Comparison of ENCODE assay signal across 28 mouse cellular contexts in genomic region chr9:34589799-34590198, GRCm38 (mm10).
"Had no signal": no experiment of that assay in that cellular context is flagged by ENCODE, and none has a peak within 500 bp of the region (broad histone marks: within the 10 kb centered on the region; RNA-seq: fewer than 3 reads in every experiment).

No protein-coding gene starts in this region.

- H3K9me3 ChIP-seq: embryonic facial prominence, embryonic 12.5 days; embryonic facial prominence, embryonic 13.5 days; embryonic facial prominence, embryonic 15.5 days; forebrain, embryonic 10.5 days; forebrain, embryonic 12.5 days; forebrain, embryonic 13.5 days; forebrain, embryonic 15.5 days; heart, embryonic 10.5 days had no signal

- H3K36me3 ChIP-seq: embryonic facial prominence, embryonic 12.5 days; embryonic facial prominence, embryonic 13.5 days; embryonic facial prominence, embryonic 15.5 days; forebrain, embryonic 10.5 days; forebrain, embryonic 12.5 days; forebrain, embryonic 15.5 days; heart, embryonic 10.5 days had no signal

- H3K27me3 ChIP-seq: embryonic facial prominence, embryonic 12.5 days; embryonic facial prominence, embryonic 13.5 days; embryonic facial prominence, embryonic 15.5 days; forebrain, embryonic 12.5 days; forebrain, embryonic 13.5 days; forebrain, embryonic 15.5 days had no signal

- H3K27ac ChIP-seq: embryonic facial prominence, embryonic 12.5 days; embryonic facial prominence, embryonic 13.5 days; embryonic facial prominence, embryonic 15.5 days; forebrain, embryonic 10.5 days; forebrain, embryonic 12.5 days; forebrain, embryonic 13.5 days; forebrain, embryonic 15.5 days; gastrocnemius, adult 2 months; heart, adult 2 months; heart, embryonic 10.5 days had no signal

- H3K4me3 ChIP-seq: embryonic facial prominence, embryonic 12.5 days; embryonic facial prominence, embryonic 13.5 days; embryonic facial prominence, embryonic 15.5 days; erythroblast, embryonic 14.5 days; forebrain, embryonic 10.5 days; forebrain, embryonic 12.5 days; forebrain, embryonic 13.5 days; forebrain, embryonic 15.5 days; gastrocnemius, adult 2 months; heart, adult 2 months; heart, embryonic 10.5 days had no signal

- H3K9ac ChIP-seq: embryonic facial prominence, embryonic 12.5 days; embryonic facial prominence, embryonic 13.5 days; embryonic facial prominence, embryonic 15.5 days; forebrain, embryonic 12.5 days; forebrain, embryonic 13.5 days; forebrain, embryonic 15.5 days; forebrain, postnatal 0 days had no signal

- H3K4me2 ChIP-seq: embryonic facial prominence, embryonic 12.5 days; embryonic facial prominence, embryonic 13.5 days; embryonic facial prominence, embryonic 15.5 days; forebrain, embryonic 12.5 days; forebrain, embryonic 13.5 days; forebrain, embryonic 15.5 days had no signal

- H3K4me1 ChIP-seq: embryonic facial prominence, embryonic 12.5 days; embryonic facial prominence, embryonic 15.5 days; heart, embryonic 10.5 days had no signal

- DNase-seq: cerebellum, adult 2 months; cerebellum, adult 8-10 months; cerebellum, adult 9-10 months; cerebellum, adult 9-11 months; cerebellum, postnatal 10 days; cerebellum, postnatal 14 days; cerebellum, postnatal 25 days; cerebellum, postnatal 36 days; embryo, embryonic 11 days; forebrain, postnatal 0 days; gastrocnemius, adult 2 months; gastrocnemius, postnatal 10 days; gastrocnemius, postnatal 14 days; gastrocnemius, postnatal 25 days; gastrocnemius, postnatal 36 days; heart, adult 18-20 months; heart, adult 2 months had no signal

- ATAC-seq: forebrain, embryonic 13.5 days; forebrain, embryonic 14.5 days; forebrain, embryonic 15.5 days; forebrain, embryonic 16.5 days; forebrain, postnatal 0 days had no signal
